Mouse (Mus musculus) cerebellum, adult 18-20 months (tissue): ENCODE data around the gene Shisa6.
"Not testable (repeated sequence)": the region's sequence is repeated elsewhere in the genome, so short reads cannot be mapped to it uniquely, and the experiment has no call there.

Source experiments
- DNase-seq, 2 experiments: peaks; one replicate each; pipeline ENCODE4 v3.0.0; 2021

The Shisa6 gene

GRCm38 (mm10) chr11:66442631-66443030, 83.1 kb downstream of the Shisa6 start:
- no peak for DNase-seq

- no peak for DNase-seq
Observed at GRCm38 (mm10) chr11:66426129-66426528, 99.6 kb downstream of the Shisa6 start.

GRCm38 (mm10) chr11:66418216-66418615, 107.5 kb downstream of the Shisa6 start:
- DNase-seq = no peak

GRCm38 (mm10) chr11:66408721-66409120, 117.0 kb downstream of the Shisa6 start:
- DNase-seq = not testable (repeated sequence)

GRCm38 (mm10) chr11:66400036-66400435, 125.7 kb downstream of the Shisa6 start:
- DNase-seq = no peak

- DNase-seq = no peak
Observed at GRCm38 (mm10) chr11:66387561-66387960, 138.2 kb downstream of the Shisa6 start.

GRCm38 (mm10) chr11:66371796-66372195, 154.0 kb downstream of the Shisa6 start:
- no peak for DNase-seq

GRCm38 (mm10) chr11:66369764-66370163, 156.0 kb downstream of the Shisa6 start:
- DNase-seq = no peak

GRCm38 (mm10) chr11:66366809-66367685, 158.7 kb downstream of the Shisa6 start:
- DNase-seq = no peak

- DNase-seq = no peak
Observed at GRCm38 (mm10) chr11:66359811-66360210, 166.0 kb downstream of the Shisa6 start.

- DNase-seq = no peak
Observed at GRCm38 (mm10) chr11:66344822-66345221, 180.9 kb downstream of the Shisa6 start.

GRCm38 (mm10) chr11:66336313-66336712, 189.5 kb downstream of the Shisa6 start:
- DNase-seq = no peak

GRCm38 (mm10) chr11:66312764-66313163, 213.0 kb downstream of the Shisa6 start:
- DNase-seq = peak; percentile 13 to 23

GRCm38 (mm10) chr11:66304396-66304795, 221.4 kb downstream of the Shisa6 start:
- no peak for DNase-seq

GRCm38 (mm10) chr11:66274707-66275081, 251.1 kb downstream of the Shisa6 start:
- no peak for DNase-seq

GRCm38 (mm10) chr11:66273904-66274706, 251.7 kb downstream of the Shisa6 start:
- no peak for DNase-seq

- no peak for DNase-seq
Observed at GRCm38 (mm10) chr11:66267029-66267428, 258.7 kb downstream of the Shisa6 start.

GRCm38 (mm10) chr11:66265336-66265990, 260.3 kb downstream of the Shisa6 start:
- no peak for DNase-seq

GRCm38 (mm10) chr11:66260205-66260604, 265.6 kb downstream of the Shisa6 start:
- DNase-seq = no peak

GRCm38 (mm10) chr11:66258851-66259250, 266.9 kb downstream of the Shisa6 start:
- DNase-seq = no peak

GRCm38 (mm10) chr11:66247115-66247514, 278.6 kb downstream of the Shisa6 start:
- no peak for DNase-seq

- no peak for DNase-seq
Observed at GRCm38 (mm10) chr11:66236557-66236956, 289.2 kb downstream of the Shisa6 start.

- DNase-seq = no peak
Observed at GRCm38 (mm10) chr11:66232891-66233290, 292.9 kb downstream of the Shisa6 start.
